Mouse (Mus musculus): ENCODE measurements around the gene Arhgef1.

DNA sequence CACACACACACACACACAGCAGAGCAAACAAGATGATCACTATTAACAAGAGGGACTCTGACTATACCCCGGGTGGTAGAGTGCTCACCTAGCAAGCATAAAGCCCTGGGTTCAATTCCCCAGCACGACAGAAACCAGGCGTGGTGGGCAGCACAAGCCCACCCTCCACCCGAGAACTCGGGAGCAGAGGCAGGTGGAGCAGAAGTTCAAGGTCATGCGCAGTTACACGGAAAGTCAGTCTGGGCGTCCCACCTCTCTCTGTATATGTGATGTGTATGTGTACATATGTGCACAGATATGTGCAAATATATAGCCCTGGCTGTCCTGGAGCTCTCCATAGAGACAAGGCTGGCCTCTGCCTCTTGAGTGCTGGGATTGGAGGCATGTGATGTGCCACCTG lies 65.3 kb downstream of the Arhgef1 start:
- TF ChIP-seq TAL1 (IDR thresholded peaks at IDR 0.05; ENCODE audit: low read length) (no peak), GATA1 (IDR thresholded peaks at IDR 0.05; ENCODE audit: low read length) (no peak)

Measured in erythroblast, embryonic 14.5 days (primary cell).